Mouse (Mus musculus) forebrain, embryonic 16.5 days (tissue): Measurements from ENCODE around the gene Mogs. TPM values are rescaled to one million over a fixed set of nuclear protein-coding genes. Genes with fewer than 3 reads are reported as not detected.

Experiments
- ATAC-seq: fragments of 200-750 bp; cut with Nextera tagmentation; 2 replicates; pipeline ENCODE4 v1.8.0; 2017; ENCODE audit warnings: mild to moderate bottlenecking, moderate library complexity
- H3K27ac ChIP-seq: fragments of 300-500 bp; sonication (generic); 2 replicates; pipeline ENCODE4 v1.5.1; 2014; ENCODE audit warnings: low read length, control low read depth
- H3K27me3 ChIP-seq: fragments of 300-500 bp; sonication (generic); replicated peaks from 2 replicates; pipeline ENCODE4 v1.6.1; 2014; ENCODE audit warnings: low read length; ENCODE audit not compliant: control insufficient read depth, insufficient read depth
- H3K36me3 ChIP-seq: fragments of 300-500 bp; sonication (generic); 2 replicates; pipeline ENCODE4 v1.6.1; 2014; ENCODE audit not compliant: control insufficient read depth, insufficient read depth
- H3K4me1 ChIP-seq: fragments of 300-500 bp; sonication (generic); replicated peaks from 2 replicates; pipeline ENCODE4 v1.6.1; 2014; ENCODE audit warnings: low read length; ENCODE audit not compliant: control insufficient read depth, insufficient read depth
- H3K4me2 ChIP-seq: fragments of 300-500 bp; sonication (generic); 2 replicates; pipeline ENCODE4 v1.6.1; 2014; ENCODE audit warnings: mild to moderate bottlenecking, low read length, control low read depth
- H3K4me3 ChIP-seq: fragments of 300-500 bp; sonication (generic); replicated peaks from 2 replicates; pipeline ENCODE4 v1.5.1; 2014; ENCODE audit warnings: mild to moderate bottlenecking, low read length, control low read depth
- H3K9ac ChIP-seq: fragments of 300-500 bp; sonication (generic); replicated peaks from 2 replicates; pipeline ENCODE4 v1.6.1; 2014; ENCODE audit warnings: low read depth, low read length, control low read depth
- H3K9me3 ChIP-seq: fragments of 300-500 bp; sonication (generic); 2 replicates; pipeline ENCODE4 v1.6.1; 2016; ENCODE audit warnings: low read length; ENCODE audit not compliant: control insufficient read depth
- WGBS: fragments of 180-500 bp; shearing (Covaris S2); extraction: QIAGEN DNeasy Blood & Tissue Kit; methylation state at CpG from one replicate; pipeline ENCODE4 v1.1.7; 2014; 5-methylcytosine and 5-hydroxymethylcytosine counted together
- polyA plus RNA-seq: library from polyadenylated mRNA; unstranded; fragments of >200 nt; fragmentation: Nextera tagmentation; extraction: Ambion mirVana; gene quantifications from 2 replicates; pipeline ENCODE4 v1.2.1, GENCODE M21; 2015

Gene Mogs
- polyA plus RNA-seq, result 21.8 and 22.6 TPM in 2 replicates

- WGBS, result under 1% methylated on average over 55 of the region's 58 CpGs
- Histone ChIP-seq H3K36me3 (peaks cover 13% of the 10 kb centered on the region; the same call in 1 of the 2 replicates), H3K9me3 (no peaks in the 10 kb centered on the region), H3K4me1 (peaks cover 34% of the 10 kb centered on the region), H3K27ac (peak within 1 kb of the TSS; percentile 71), H3K4me3 (peak within 1 kb of the TSS; percentile 90), H3K9ac (peak within 1 kb of the TSS; percentile 94), H3K4me2 (peak within 1 kb of the TSS; percentile 97), H3K27me3 (no peaks in the 10 kb centered on the region)
- ATAC-seq, result peak; percentile 87
These were observed at the start of gene Mogs for GRCm38 (mm10) chr6:83115011-83115671. Gene Mogs, plus strand, starts transcription at chr6:83115496.

GRCm38 (mm10) chr6:83065995-83066394 lies 49.3 kb upstream of the Mogs start:
- Histone ChIP-seq H3K9ac (no peak overlapping the region), H3K27me3 (peaks cover 79% of the 10 kb centered on the region), H3K4me3 (no peak overlapping the region), H3K4me2 (no peak overlapping the region), H3K9me3 (no peaks in the 10 kb centered on the region), H3K36me3 (no peaks in the 10 kb centered on the region), H3K27ac (no peak overlapping the region), H3K4me1 (peaks cover 14% of the 10 kb centered on the region)
- no peak for ATAC-seq
- 29% methylated on average over 8 of the region's 8 CpGs for WGBS

- H3K36me3 ChIP-seq, result no peaks in the 10 kb centered on the region
- no peak for ATAC-seq
- H3K9ac ChIP-seq, result no peak overlapping the region
- no peak overlapping the region for H3K4me2 ChIP-seq
- H3K27me3 ChIP-seq, result peaks cover 82% of the 10 kb centered on the region
- no peak overlapping the region for H3K27ac ChIP-seq
- no peak overlapping the region for H3K4me3 ChIP-seq
- 24% methylated on average over 6 of the region's 6 CpGs for WGBS
- H3K9me3 ChIP-seq, result no peaks in the 10 kb centered on the region
- H3K4me1 ChIP-seq, result peaks cover 18% of the 10 kb centered on the region
These were observed 48.9 kb upstream of the Mogs start for GRCm38 (mm10) chr6:83066441-83066840.

GRCm38 (mm10) chr6:83068221-83068620 lies 47.1 kb upstream of the Mogs start:
- Histone ChIP-seq H3K36me3 (no peaks in the 10 kb centered on the region), H3K4me2 (no peak overlapping the region), H3K9me3 (no peaks in the 10 kb centered on the region), H3K4me1 (peaks cover 18% of the 10 kb centered on the region), H3K27me3 (peaks cover 81% of the 10 kb centered on the region), H3K27ac (no peak overlapping the region), H3K9ac (no peak overlapping the region), H3K4me3 (no peak overlapping the region)
- ATAC-seq, result no peak
- WGBS, result 1% methylated on average over 8 of the region's 8 CpGs

- Histone ChIP-seq H3K27ac (no peak overlapping the region), H3K36me3 (no peaks in the 10 kb centered on the region), H3K4me2 (no peak overlapping the region), H3K27me3 (peaks cover 80% of the 10 kb centered on the region), H3K9me3 (no peaks in the 10 kb centered on the region), H3K4me1 (peaks cover 18% of the 10 kb centered on the region), H3K4me3 (no peak overlapping the region), H3K9ac (no peak overlapping the region)
- ATAC-seq, result no peak
- under 1% methylated on average over 74 of the region's 81 CpGs for WGBS
These were observed 46.4 kb upstream of the Mogs start for GRCm38 (mm10) chr6:83068706-83069487.

- Histone ChIP-seq H3K4me1 (peaks cover 18% of the 10 kb centered on the region), H3K9ac (no peak overlapping the region), H3K4me2 (no peak overlapping the region), H3K27me3 (peaks cover 79% of the 10 kb centered on the region), H3K9me3 (no peaks in the 10 kb centered on the region), H3K36me3 (no peaks in the 10 kb centered on the region), H3K4me3 (no peak overlapping the region), H3K27ac (no peak overlapping the region)
- 1% methylated on average over 67 of the region's 69 CpGs for WGBS
- peak; percentile 29 for ATAC-seq
These were observed 45.6 kb upstream of the Mogs start for GRCm38 (mm10) chr6:83069488-83070246.

GRCm38 (mm10) chr6:83070247-83070310 lies 45.2 kb upstream of the Mogs start, which contains the start of gene Tlx2:
Gene Tlx2, minus strand, starts transcription at chr6:83070293.
- Histone ChIP-seq H3K27me3 (peaks cover 79% of the 10 kb centered on the region), H3K4me3 (no peak within 1 kb of the TSS), H3K4me2 (no peak within 1 kb of the TSS), H3K36me3 (no peaks in the 10 kb centered on the region), H3K9ac (no peak within 1 kb of the TSS), H3K9me3 (no peaks in the 10 kb centered on the region), H3K27ac (no peak within 1 kb of the TSS), H3K4me1 (peaks cover 18% of the 10 kb centered on the region)
- WGBS, result 0% methylated on average over 8 of the region's 10 CpGs
- no peak for ATAC-seq

- Histone ChIP-seq H3K9me3 (no peaks in the 10 kb centered on the region), H3K4me1 (peaks cover 18% of the 10 kb centered on the region), H3K4me3 (no peak overlapping the region), H3K36me3 (no peaks in the 10 kb centered on the region), H3K27ac (no peak overlapping the region), H3K9ac (no peak overlapping the region), H3K27me3 (peaks cover 80% of the 10 kb centered on the region), H3K4me2 (no peak overlapping the region)
- no peak for ATAC-seq
- WGBS, result under 1% methylated on average over 51 of the region's 58 CpGs
These were observed 44.7 kb upstream of the Mogs start for GRCm38 (mm10) chr6:83070311-83071219.

GRCm38 (mm10) chr6:83071220-83071619 lies 44.1 kb upstream of the Mogs start:
- no peak overlapping the region for H3K4me3 ChIP-seq
- H3K27me3 ChIP-seq, result peaks cover 80% of the 10 kb centered on the region
- H3K9ac ChIP-seq, result no peak overlapping the region
- H3K4me1 ChIP-seq, result peaks cover 18% of the 10 kb centered on the region
- 1% methylated on average over 23 of the region's 24 CpGs for WGBS
- no peak overlapping the region for H3K4me2 ChIP-seq
- no peaks in the 10 kb centered on the region for H3K9me3 ChIP-seq
- ATAC-seq, result no peak
- H3K27ac ChIP-seq, result no peak overlapping the region
- H3K36me3 ChIP-seq, result no peaks in the 10 kb centered on the region
